Mouse (Mus musculus) hindbrain, postnatal 0 days (tissue): Measurements from ENCODE around the gene Bbc3. TPM values are rescaled to one million over a fixed set of nuclear protein-coding genes. Genes with fewer than 3 reads are reported as not detected.
A peak's percentile ranks its signal among the peaks of the same experiment; 100 is the strongest.

ENCODE experiments used
- ATAC-seq: fragments of 200-750 bp; cut with Nextera tagmentation; 2 replicates; pipeline ENCODE4 v1.8.0; 2017; ENCODE audit warnings: mild to moderate bottlenecking, moderate TSS enrichment, moderate library complexity
- DNase-seq: peaks from one replicate; pipeline ENCODE4 v3.0.0-alpha.2; 2015; ENCODE audit warnings: low spot score
- H3K27ac ChIP-seq: fragments of 300-500 bp; sonication (generic); 2 replicates; pipeline ENCODE4 v1.5.1; 2014; ENCODE audit warnings: mild to moderate bottlenecking
- H3K27me3 ChIP-seq: fragments of 300-500 bp; sonication (generic); 2 replicates; pipeline ENCODE4 v1.6.1; 2014; ENCODE audit warnings: low read length, mixed read lengths; ENCODE audit not compliant: insufficient read depth
- H3K36me3 ChIP-seq: fragments of 300-500 bp; sonication (generic); 2 replicates; pipeline ENCODE4 v1.6.1; 2014; ENCODE audit warnings: low read length, mixed read lengths; ENCODE audit not compliant: insufficient read depth
- H3K4me1 ChIP-seq: fragments of 300-500 bp; sonication (generic); 2 replicates; pipeline ENCODE4 v1.6.1; 2014; ENCODE audit warnings: antibody characterized with exemption, low read length, mixed read lengths; ENCODE audit not compliant: insufficient read depth
- H3K4me2 ChIP-seq: fragments of 300-500 bp; sonication (generic); 2 replicates; pipeline ENCODE4 v1.6.1; 2014; ENCODE audit warnings: low read depth, mild to moderate bottlenecking, low read length, moderate library complexity, mixed read lengths
- H3K4me3 ChIP-seq: fragments of 300-500 bp; sonication (generic); 2 replicates; pipeline ENCODE4 v1.5.1; 2014; ENCODE audit warnings: low read length
- H3K9ac ChIP-seq: fragments of 300-500 bp; sonication (generic); replicated peaks from 2 replicates; pipeline ENCODE4 v1.6.1; 2014; ENCODE audit warnings: mild to moderate bottlenecking, low read length, moderate library complexity, mixed read lengths
- H3K9me3 ChIP-seq: fragments of 300-500 bp; sonication (generic); 2 replicates; pipeline ENCODE4 v1.6.1; 2016; ENCODE audit warnings: low read length, mixed read lengths
- CTCF ChIP-seq: IDR thresholded peaks from 2 replicates; pipeline ENCODE4 v1.5.1; 2016; ENCODE audit warnings: antibody characterized with exemption, control low read depth, low read depth
- WGBS: fragments of 180-500 bp; shearing (Covaris S2); extraction: QIAGEN DNeasy Blood & Tissue Kit; methylation state at CpG from one replicate; pipeline ENCODE4 v1.1.7; 2014; 5-methylcytosine and 5-hydroxymethylcytosine counted together
- polyA plus RNA-seq: library from polyadenylated mRNA; unstranded; fragments of >200 nt; fragmentation: Nextera tagmentation; extraction: Ambion mirVana; gene quantifications from 2 replicates; pipeline ENCODE4 v1.2.1, GENCODE M21; 2015
- total RNA-seq: library from RNA; depleted of rRNA; stranded (reverse); fragments of >200 nt; gene quantifications from 2 replicates; pipeline ENCODE4 v1.2.3, GENCODE M21; 2014

Gene Bbc3
- total and polyA plus RNA-seq, 2 experiments from 2014 or later, result 32.2 to 51.0 TPM

GRCm38 (mm10) chr7:16271139-16271538 is 37.1 kb upstream of the Bbc3 start:
- no peak overlapping the region; the same call in 1 of the 2 replicates for H3K27ac ChIP-seq
- TF ChIP-seq CTCF, result no peak
- no peak overlapping the region for H3K4me3 ChIP-seq

GRCm38 (mm10) chr7:16272681-16273080 is 35.5 kb upstream of the Bbc3 start:
- H3K4me2 ChIP-seq, result peak overlapping the region; percentile 88
- H3K27ac ChIP-seq, result peak overlapping the region; percentile 94
- peak; percentile 37 for TF ChIP-seq CTCF
- ATAC-seq (peak; percentile 75), DNase-seq (peak; percentile 81)
- peaks cover 23% of the 10 kb centered on the region for H3K36me3 ChIP-seq
- H3K27me3 ChIP-seq, result no peaks in the 10 kb centered on the region
- under 1% methylated on average over 43 of the region's 46 CpGs for WGBS
- H3K9ac ChIP-seq, result peak overlapping the region; percentile 86
- H3K9me3 ChIP-seq, result no peaks in the 10 kb centered on the region
- peak overlapping the region; percentile 76 for H3K4me3 ChIP-seq
- peaks cover 10% of the 10 kb centered on the region; the same call in 1 of the 2 replicates for H3K4me1 ChIP-seq

More at GRCm38 (mm10) chr7:16271139-16271538, 37.1 kb upstream of the Bbc3 start:
- no peak for DNase-seq
- ATAC-seq, result no peak
- no peaks in the 10 kb centered on the region for H3K9me3 ChIP-seq
- peak overlapping the region; percentile 88 for H3K4me2 ChIP-seq
- peak overlapping the region; percentile 86; the same call in 1 of the 2 replicates for H3K9ac ChIP-seq
- H3K36me3 ChIP-seq, result peaks cover 11% of the 10 kb centered on the region; the same call in 1 of the 2 replicates
- no peaks in the 10 kb centered on the region for H3K27me3 ChIP-seq
- WGBS, result 33% methylated on average over 1 of the region's 1 CpGs
- H3K4me1 ChIP-seq, result peaks cover 10% of the 10 kb centered on the region; the same call in 1 of the 2 replicates

- ATAC-seq (peak; percentile 88), DNase-seq (peak; percentile 96)
- no peak for TF ChIP-seq CTCF
- Histone ChIP-seq H3K9ac (peak within 1 kb of the TSS; percentile 86), H3K36me3 (peaks cover 23% of the 10 kb centered on the region), H3K9me3 (no peaks in the 10 kb centered on the region), H3K27me3 (no peaks in the 10 kb centered on the region), H3K4me3 (peak within 1 kb of the TSS; percentile 76), H3K4me2 (peak within 1 kb of the TSS; percentile 88), H3K4me1 (peaks cover 10% of the 10 kb centered on the region; the same call in 1 of the 2 replicates), H3K27ac (peak within 1 kb of the TSS; percentile 94)
- WGBS, result under 1% methylated on average over 34 of the region's 49 CpGs
Observed at GRCm38 (mm10) chr7:16273081-16273765, 35.0 kb upstream of the Bbc3 start, which contains the start of gene Inafm1. TSS of gene Inafm1 (minus strand) at chr7:16273617.

- Histone ChIP-seq H3K4me1 (peaks cover 10% of the 10 kb centered on the region; the same call in 1 of the 2 replicates), H3K4me2 (peak overlapping the region; percentile 88), H3K27me3 (no peaks in the 10 kb centered on the region), H3K36me3 (peaks cover 23% of the 10 kb centered on the region), H3K4me3 (peak overlapping the region; percentile 76), H3K27ac (peak overlapping the region; percentile 94), H3K9me3 (no peaks in the 10 kb centered on the region), H3K9ac (peak overlapping the region; percentile 86)
- WGBS, result 2% methylated on average over 18 of the region's 18 CpGs
- ATAC-seq (peak; percentile 76), DNase-seq (peak; percentile 76)
- no peak for TF ChIP-seq CTCF
Observed at GRCm38 (mm10) chr7:16273766-16274140, 34.4 kb upstream of the Bbc3 start.

GRCm38 (mm10) chr7:16274922-16275890 is 33.0 kb upstream of the Bbc3 start:
- WGBS, result 88% methylated on average over 10 of the region's 10 CpGs
- H3K4me1 ChIP-seq, result peaks cover 10% of the 10 kb centered on the region; the same call in 1 of the 2 replicates
- TF ChIP-seq CTCF, result no peak
- no peaks in the 10 kb centered on the region for H3K27me3 ChIP-seq
- H3K4me2 ChIP-seq, result no peak overlapping the region
- H3K9me3 ChIP-seq, result no peaks in the 10 kb centered on the region
- no peak overlapping the region for H3K4me3 ChIP-seq
- ATAC-seq (no peak), DNase-seq (no peak)
- H3K27ac ChIP-seq, result no peak overlapping the region
- H3K9ac ChIP-seq, result no peak overlapping the region
- peaks cover 23% of the 10 kb centered on the region for H3K36me3 ChIP-seq

GRCm38 (mm10) chr7:16280721-16281120 is 27.5 kb upstream of the Bbc3 start:
- DNase-seq (no peak), ATAC-seq (no peak)
- H3K9me3 ChIP-seq, result no peaks in the 10 kb centered on the region
- peaks cover 35% of the 10 kb centered on the region for H3K36me3 ChIP-seq
- H3K9ac ChIP-seq, result no peak overlapping the region
- H3K4me3 ChIP-seq, result no peak overlapping the region
- 88% methylated on average over 11 of the region's 11 CpGs for WGBS
- H3K4me1 ChIP-seq, result 0 out of 2 replicates have a peak, but pooled peaks cover 3% of the 10 kb centered on the region
- H3K27me3 ChIP-seq, result no peaks in the 10 kb centered on the region
- no peak overlapping the region for H3K27ac ChIP-seq
- no peak overlapping the region for H3K4me2 ChIP-seq
- TF ChIP-seq CTCF, result no peak
